Mouse (Mus musculus) cortical plate, adult 2 months (tissue): ENCODE data around the gene Ndufs6. TPM values are rescaled to one million over a fixed set of nuclear protein-coding genes. Genes with fewer than 3 reads are reported as not detected.

Source experiments
- H3K27ac ChIP-seq: fragments of 200-500 bp; 2 replicates; pipeline ENCODE4 v1.5.1; 2012; ENCODE audit warnings: low read length, control low read depth, inconsistent platforms; ENCODE audit not compliant: insufficient read depth
- H3K4me1 ChIP-seq: fragments of 200-500 bp; 2 replicates; pipeline ENCODE4 v1.6.1; 2011; ENCODE audit warnings: low read length; ENCODE audit not compliant: control insufficient read depth, insufficient read depth
- H3K4me3 ChIP-seq: fragments of 200-500 bp; 2 replicates; pipeline ENCODE4 v1.5.1; 2011; ENCODE audit warnings: mild to moderate bottlenecking, low read length, control low read depth; ENCODE audit not compliant: insufficient read depth
- CTCF ChIP-seq: fragments of 200-500 bp; IDR thresholded peaks from 2 replicates; pipeline ENCODE4 v1.5.1; 2011; ENCODE audit warnings: mild to moderate bottlenecking, control low read depth, low read length; ENCODE audit not compliant: insufficient read depth; ENCODE audit errors: extremely low read depth
- POLR2A ChIP-seq: fragments of 200-500 bp; IDR thresholded peaks from 2 replicates; pipeline ENCODE4 v1.6.1; 2011; ENCODE audit warnings: mild to moderate bottlenecking, low read length, control low read depth; ENCODE audit not compliant: insufficient read depth; ENCODE audit errors: extremely low read depth
- polyA plus RNA-seq: library from polyadenylated mRNA; depleted of rRNA; stranded (reverse); fragments of >200 nt; gene quantifications from 2 replicates; pipeline ENCODE4 v1.2.3, GENCODE M21; 2012; rRNA removed

Ndufs6 gene
- 268 and 274 TPM in 2 replicates for polyA plus RNA-seq

GRCm38 (mm10) chr13:73327827-73328698 lies at the start of gene Ndufs6, which contains the start of gene Mrpl36:
Gene Ndufs6 (minus strand): TSS chr13:73328542.
Gene Mrpl36 (plus strand): TSS chr13:73328513.
- Histone ChIP-seq H3K4me1 (peaks cover 2% of the 10 kb centered on the region; the same call in 1 of the 2 replicates), H3K27ac (peak within 1 kb of the TSS; percentile 41), H3K4me3 (peak within 1 kb of the TSS; percentile 75)
- no peak for TF ChIP-seq CTCF
- TF ChIP-seq POLR2A, result peak; percentile 64; the same call in 1 of the 2 replicates

- no peak for TF ChIP-seq CTCF
- no peak for TF ChIP-seq POLR2A
- peaks cover 1% of the 10 kb centered on the region; the same call in 1 of the 2 replicates for H3K4me1 ChIP-seq
- no peak overlapping the region for H3K4me3 ChIP-seq
- no peak overlapping the region for H3K27ac ChIP-seq
Measured at GRCm38 (mm10) chr13:73377637-73378036, 49.3 kb upstream of the Ndufs6 start.

- Histone ChIP-seq H3K4me1 (no peaks in the 10 kb centered on the region), H3K27ac (no peak overlapping the region), H3K4me3 (no peak overlapping the region)
- no peak for TF ChIP-seq POLR2A
- TF ChIP-seq CTCF, result no peak
Measured at GRCm38 (mm10) chr13:73374612-73375011, 46.3 kb upstream of the Ndufs6 start.

GRCm38 (mm10) chr13:73373367-73373766 lies 45.0 kb upstream of the Ndufs6 start:
- H3K4me1 ChIP-seq, result no peaks in the 10 kb centered on the region
- no peak for TF ChIP-seq POLR2A
- TF ChIP-seq CTCF, result no peak
- no peak overlapping the region for H3K4me3 ChIP-seq
- no peak overlapping the region for H3K27ac ChIP-seq

GRCm38 (mm10) chr13:73357106-73357505 lies 28.8 kb upstream of the Ndufs6 start:
- Histone ChIP-seq H3K4me1 (no peaks in the 10 kb centered on the region), H3K4me3 (no peak overlapping the region), H3K27ac (no peak overlapping the region)
- TF ChIP-seq CTCF (no peak), POLR2A (no peak)

GRCm38 (mm10) chr13:73352491-73352890 lies 24.1 kb upstream of the Ndufs6 start:
- H3K27ac ChIP-seq, result no peak overlapping the region
- TF ChIP-seq CTCF (no peak), POLR2A (no peak)
- H3K4me1 ChIP-seq, result no peaks in the 10 kb centered on the region

GRCm38 (mm10) chr13:73351910-73352309 lies 23.6 kb upstream of the Ndufs6 start:
- Histone ChIP-seq H3K4me1 (no peaks in the 10 kb centered on the region), H3K4me3 (no peak overlapping the region), H3K27ac (no peak overlapping the region)
- TF ChIP-seq CTCF (0 out of 2 replicates have a peak, but pooled peaks have one; percentile 12), POLR2A (no peak)

More at GRCm38 (mm10) chr13:73352491-73352890, 24.1 kb upstream of the Ndufs6 start:
- no peak overlapping the region for H3K4me3 ChIP-seq

- TF ChIP-seq POLR2A, result no peak
- TF ChIP-seq CTCF, result no peak
- no peak overlapping the region for H3K27ac ChIP-seq
- H3K4me3 ChIP-seq, result no peak overlapping the region
- H3K4me1 ChIP-seq, result no peaks in the 10 kb centered on the region
Measured at GRCm38 (mm10) chr13:73350741-73351140, 22.4 kb upstream of the Ndufs6 start.

GRCm38 (mm10) chr13:73347922-73348650 lies 19.7 kb upstream of the Ndufs6 start:
- Histone ChIP-seq H3K4me3 (no peak overlapping the region), H3K4me1 (no peaks in the 10 kb centered on the region), H3K27ac (no peak overlapping the region)
- TF ChIP-seq CTCF, result no peak
- no peak for TF ChIP-seq POLR2A
